Mouse (Mus musculus): Measurements from ENCODE around the gene Mast3.

Gene Mast3

GRCm38 (mm10) chr8:70775851-70776495 is 28.9 kb downstream of the Mast3 start:
- no peak for DNase-seq (ENCODE audit: low spot score)

- no peak for DNase-seq (ENCODE audit: low spot score)
Observed at GRCm38 (mm10) chr8:70775227-70775626, 29.6 kb downstream of the Mast3 start.

GRCm38 (mm10) chr8:70774740-70775139 is 30.1 kb downstream of the Mast3 start:
- no peak for DNase-seq (ENCODE audit: low spot score)

- no peak for DNase-seq (ENCODE audit: low spot score)
Observed at GRCm38 (mm10) chr8:70773833-70774232, 31.0 kb downstream of the Mast3 start.

GRCm38 (mm10) chr8:70773410-70773809 is 31.4 kb downstream of the Mast3 start:
- no peak for DNase-seq (ENCODE audit: low spot score)

- DNase-seq (ENCODE audit: low spot score), result no peak
Observed at GRCm38 (mm10) chr8:70772890-70773289, 32.0 kb downstream of the Mast3 start.

GRCm38 (mm10) chr8:70772075-70772474 is 32.8 kb downstream of the Mast3 start:
- DNase-seq (ENCODE audit: low spot score), result no peak

- DNase-seq (ENCODE audit: low spot score), result no peak
Observed at GRCm38 (mm10) chr8:70771217-70771616, 33.6 kb downstream of the Mast3 start.

GRCm38 (mm10) chr8:70770748-70771147 is 34.1 kb downstream of the Mast3 start:
- no peak for DNase-seq (ENCODE audit: low spot score)

- no peak for DNase-seq (ENCODE audit: low spot score)
Observed at GRCm38 (mm10) chr8:70769858-70770257, 35.0 kb downstream of the Mast3 start.

- peak; percentile 91 for DNase-seq (ENCODE audit: low spot score)
Observed at GRCm38 (mm10) chr8:70769359-70769758, 35.5 kb downstream of the Mast3 start.

GRCm38 (mm10) chr8:70768956-70769355 is 35.9 kb downstream of the Mast3 start:
- DNase-seq (ENCODE audit: low spot score), result no peak

- peak; percentile 56 for DNase-seq (ENCODE audit: low spot score)
Observed at GRCm38 (mm10) chr8:70768231-70768776, 36.5 kb downstream of the Mast3 start.

- no peak for DNase-seq (ENCODE audit: low spot score)
Observed at GRCm38 (mm10) chr8:70767503-70767902, 37.4 kb downstream of the Mast3 start.

- DNase-seq (ENCODE audit: low spot score), result peak; percentile 60
Observed at GRCm38 (mm10) chr8:70766571-70767440, 38.0 kb downstream of the Mast3 start.

- DNase-seq (ENCODE audit: low spot score), result peak; percentile 61
Observed at GRCm38 (mm10) chr8:70765838-70766570, 38.9 kb downstream of the Mast3 start.

GRCm38 (mm10) chr8:70765329-70765728 is 39.5 kb downstream of the Mast3 start:
- DNase-seq (ENCODE audit: low spot score), result no peak

- DNase-seq (ENCODE audit: low spot score), result no peak
Observed at GRCm38 (mm10) chr8:70764676-70765075, 40.2 kb downstream of the Mast3 start.

- peak; percentile 41 for DNase-seq (ENCODE audit: low spot score)
Observed at GRCm38 (mm10) chr8:70764026-70764425, 40.8 kb downstream of the Mast3 start.

- DNase-seq (ENCODE audit: low spot score), result peak; percentile 69
Observed at GRCm38 (mm10) chr8:70763354-70763753, 41.5 kb downstream of the Mast3 start.

GRCm38 (mm10) chr8:70762118-70762517 is 42.7 kb downstream of the Mast3 start:
- DNase-seq (ENCODE audit: low spot score), result peak; percentile 54

- peak; percentile 92 for DNase-seq (ENCODE audit: low spot score)
Observed at GRCm38 (mm10) chr8:70760775-70761406, 44.0 kb downstream of the Mast3 start, which contains the start of gene Mpv17l2. TSS of gene Mpv17l2 (minus strand) at chr8:70760946.
